Mouse (Mus musculus) liver, postnatal 0 days (tissue): ENCODE data around the gene Pgap2.

Source experiments
- CTCF ChIP-seq: sonication (generic); IDR thresholded peaks from 2 replicates; pipeline ENCODE4 v1.5.1; 2016; ENCODE audit warnings: antibody characterized with exemption, low read depth
- EP300 ChIP-seq: IDR thresholded peaks from 2 replicates; pipeline ENCODE4 v1.6.1; 2016; ENCODE audit warnings: antibody characterized with exemption, low read depth, mild to moderate bottlenecking

- TF ChIP-seq CTCF = no peak
- TF ChIP-seq EP300 = 0 out of 2 replicates have a peak, but pooled peaks have one; percentile 9
Measured at GRCm38 (mm10) chr7:102205646-102206045, 4.4 kb upstream of the Pgap2 start.
